Mouse (Mus musculus) frontal cortex, postnatal 14 days (tissue): ENCODE measurements at regions not wholly inside any gene's neighbourhood (a gene's known extent, or its start where the extent isn't known, plus 50 kb on each side); places are given as distances from the start of the nearest gene placed in this dataset.

Source experiments
- DNase-seq, 2 experiments: peaks; one replicate each; pipeline ENCODE4 v3.0.0; 2022; ENCODE audit warnings: low spot score in 2 of 2

- peak; percentile 37 to 48 for DNase-seq
Observed at GRCm38 (mm10) chr14:8867641-8868040, 201.6 kb upstream of the 4930452B06Rik start.

GRCm38 (mm10) chr14:8851572-8851971 is 185.5 kb upstream of the 4930452B06Rik start:
- DNase-seq = no peak

- DNase-seq = no peak
Observed at GRCm38 (mm10) chr14:8850208-8850607, 184.2 kb upstream of the 4930452B06Rik start.

GRCm38 (mm10) chr14:8833516-8833915 is 167.5 kb upstream of the 4930452B06Rik start:
- no peak for DNase-seq

GRCm38 (mm10) chr14:8800217-8800616 is 134.2 kb upstream of the 4930452B06Rik start:
- peak; percentile 3 to 5 for DNase-seq

GRCm38 (mm10) chr14:8789348-8789747 is 123.3 kb upstream of the 4930452B06Rik start:
- DNase-seq = no peak

GRCm38 (mm10) chr14:8760541-8760940 is 94.5 kb upstream of the 4930452B06Rik start:
- no peak for DNase-seq

GRCm38 (mm10) chr14:8736831-8737230 is 70.8 kb upstream of the 4930452B06Rik start:
- DNase-seq = no peak

- DNase-seq = no peak
Observed at GRCm38 (mm10) chr14:8733261-8733660, 67.2 kb upstream of the 4930452B06Rik start.

GRCm38 (mm10) chr14:8727364-8727763 is 61.3 kb upstream of the 4930452B06Rik start:
- no peak for DNase-seq
